Mouse (Mus musculus) bone marrow, adult 2 months (tissue): ENCODE measurements at regions not wholly inside any gene's neighbourhood (a gene's known extent, or its start where the extent isn't known, plus 50 kb on each side); places are given as distances from the start of the nearest gene placed in this dataset.

Source experiments
- H3K27ac ChIP-seq: fragments of 200-500 bp; 2 replicates; pipeline ENCODE4 v1.5.1; 2012; ENCODE audit warnings: low read depth, mild to moderate bottlenecking, control low read depth, inconsistent platforms, low read length; ENCODE audit not compliant: control insufficient read depth, poor library complexity, insufficient read depth
- H3K4me1 ChIP-seq: fragments of 200-500 bp; 2 replicates; pipeline ENCODE4 v1.6.1; 2011; ENCODE audit warnings: low read length; ENCODE audit not compliant: control insufficient read depth, insufficient read depth
- H3K4me3 ChIP-seq: fragments of 200-500 bp; replicated peaks from 2 replicates; pipeline ENCODE3; 2011; ENCODE audit warnings: mild to moderate bottlenecking, low read depth, low read length, control low read depth; ENCODE audit not compliant: control insufficient read depth
- CTCF ChIP-seq: fragments of 200-500 bp; IDR thresholded peaks from 2 replicates; pipeline ENCODE4 v1.5.1; 2011; ENCODE audit warnings: low read length, control low read depth; ENCODE audit not compliant: control insufficient read depth, insufficient read depth
- POLR2A ChIP-seq: fragments of 200-500 bp; IDR thresholded peaks from 2 replicates; pipeline ENCODE4 v1.6.1; 2011; ENCODE audit warnings: low read depth, mild to moderate bottlenecking, control low read depth, low read length, borderline replicate concordance; ENCODE audit not compliant: control insufficient read depth
- WGBS: fragments of 180-500 bp; shearing (Covaris S2); methylation state at CpG from one replicate; pipeline ENCODE4 v1.1.7; 2018; 5-methylcytosine and 5-hydroxymethylcytosine counted together

DNA sequence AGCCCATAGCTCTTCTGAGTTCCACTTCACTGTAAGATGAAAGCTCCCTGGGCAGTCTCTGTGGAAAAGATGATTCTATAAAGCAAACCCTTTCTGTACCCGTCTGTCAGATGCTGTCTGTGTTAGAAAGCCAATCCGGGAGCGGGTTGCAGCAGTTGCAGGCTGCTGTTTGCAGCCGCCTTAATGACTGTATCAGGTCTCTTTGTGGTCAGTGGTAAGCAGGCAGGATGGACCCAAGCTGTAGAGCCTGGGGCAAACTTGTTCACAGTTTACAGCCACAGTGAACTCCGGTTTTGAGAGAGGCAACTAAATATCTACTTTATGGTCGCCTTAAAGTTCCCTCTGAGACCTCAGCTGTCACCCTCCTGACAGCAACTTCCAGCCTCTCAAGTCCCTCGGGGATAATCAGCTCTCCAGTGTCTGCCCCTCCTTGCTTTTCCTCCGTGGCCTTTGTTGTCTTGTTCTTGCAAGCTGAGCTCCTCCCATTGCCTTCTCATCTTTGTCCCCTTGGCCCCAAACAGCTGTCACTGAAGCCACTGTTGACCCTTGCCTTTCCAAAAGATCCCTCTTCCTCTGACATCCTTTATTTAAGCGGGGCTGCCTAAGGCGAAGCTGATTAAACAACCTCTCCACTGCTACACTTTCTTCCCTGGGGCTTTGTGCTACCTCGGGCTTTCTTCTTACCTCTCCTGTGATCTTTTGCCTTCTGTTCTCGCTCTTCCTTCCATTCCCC is 565.1 kb downstream of the Bnc2 start:
- Histone ChIP-seq H3K4me3 (no peak overlapping the region), H3K27ac (no peak overlapping the region), H3K4me1 (no peaks in the 10 kb centered on the region; the same call in 1 of the 2 replicates)
- 55% methylated on average over 12 of the region's 12 CpGs for WGBS
- TF ChIP-seq CTCF (no peak), POLR2A (no peak)

DNA sequence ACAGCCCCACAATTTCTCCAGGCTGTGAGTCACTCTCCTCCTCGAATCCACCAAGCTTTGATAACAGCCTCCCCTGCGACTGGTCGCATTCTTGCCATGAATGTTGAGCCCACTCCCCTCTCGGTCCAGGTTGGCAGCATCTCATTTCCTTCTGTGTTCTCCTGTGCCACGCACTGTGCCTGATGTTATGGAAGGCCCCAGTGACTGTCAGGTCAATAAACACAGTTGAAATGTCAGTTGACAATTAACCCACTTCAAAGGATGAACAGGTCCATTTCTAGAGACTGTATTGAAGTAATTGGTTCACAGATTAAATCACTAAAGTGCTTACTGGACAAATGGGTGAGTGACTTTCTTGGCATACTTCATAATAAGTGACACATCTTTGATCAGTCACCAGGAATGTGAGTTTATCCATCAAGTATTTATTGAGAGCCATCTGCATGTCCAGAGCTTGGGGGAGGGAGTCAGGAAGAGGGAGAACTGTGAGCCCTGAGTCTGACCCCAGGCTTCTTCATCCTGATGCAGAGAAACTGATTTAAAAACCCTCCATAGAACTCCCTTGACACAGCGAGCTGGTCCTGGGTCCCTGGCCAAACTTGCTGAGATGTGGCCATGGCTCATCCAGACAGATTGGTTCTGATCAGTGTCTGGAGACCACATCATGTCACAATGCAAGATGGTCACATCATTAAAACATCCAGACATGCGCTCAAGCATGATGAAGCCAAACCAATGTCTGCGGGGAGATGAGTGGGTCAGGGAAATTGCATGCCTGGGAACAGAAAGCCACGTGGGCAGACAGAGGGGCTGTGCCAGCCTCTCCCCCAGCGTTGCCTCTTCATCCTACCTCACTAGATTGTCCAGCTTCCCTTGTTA is 560.7 kb downstream of the Bnc2 start:
- WGBS = 79% methylated on average over 10 of the region's 10 CpGs
- Histone ChIP-seq H3K4me3 (no peak overlapping the region), H3K27ac (no peak overlapping the region), H3K4me1 (no peaks in the 10 kb centered on the region; the same call in 1 of the 2 replicates)
- TF ChIP-seq POLR2A (no peak), CTCF (no peak)

DNA sequence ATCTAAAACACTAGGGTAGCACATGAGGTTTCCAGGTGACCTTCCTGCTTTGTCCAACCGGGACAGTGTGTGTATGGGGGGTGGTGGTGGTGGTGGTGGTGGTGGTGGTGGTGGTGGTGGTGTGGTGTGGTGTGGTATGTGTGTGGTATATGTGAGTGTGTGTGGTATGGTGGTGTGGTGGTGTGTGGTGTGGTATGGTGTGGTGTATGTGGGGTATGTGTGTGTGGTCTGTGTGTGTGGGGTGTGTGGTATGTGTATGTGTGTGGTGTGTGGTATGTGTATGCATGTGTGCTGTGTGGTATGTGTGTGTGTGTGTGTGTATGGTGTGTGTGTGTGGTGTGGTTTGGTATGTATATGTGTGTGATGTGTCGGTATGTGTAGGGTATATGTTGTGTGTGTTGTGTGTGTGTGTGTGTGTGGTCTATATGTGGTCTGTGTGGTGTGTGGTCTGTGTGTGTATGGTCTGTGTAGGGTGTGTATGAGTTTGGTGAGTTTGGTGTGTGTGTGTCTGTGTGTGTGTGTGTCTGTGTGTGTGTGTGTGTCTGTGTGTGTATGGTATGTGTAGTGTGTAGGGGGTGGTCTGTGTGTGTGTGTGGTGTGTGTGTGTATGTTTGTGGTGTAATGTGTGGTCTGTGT is 556.7 kb downstream of the Bnc2 start:
- no peak overlapping the region for H3K4me3 ChIP-seq
- H3K27ac ChIP-seq = no peak overlapping the region
- 77% methylated on average over 2 of the region's 2 CpGs for WGBS
- H3K4me1 ChIP-seq = no peaks in the 10 kb centered on the region
- TF ChIP-seq CTCF (no peak), POLR2A (no peak)

- H3K4me3 ChIP-seq = no peak overlapping the region
- no peak overlapping the region for H3K27ac ChIP-seq
- H3K4me1 ChIP-seq = no peaks in the 10 kb centered on the region
- 83% methylated on average over 7 of the region's 7 CpGs for WGBS
- no peak for TF ChIP-seq POLR2A
- TF ChIP-seq CTCF = no peak
Observed at GRCm38 (mm10) chr4:84119616-84120015, 555.5 kb downstream of the Bnc2 start.

GRCm38 (mm10) chr4:84120330-84120729 is 554.7 kb downstream of the Bnc2 start:
- WGBS = 77% methylated on average over 7 of the region's 7 CpGs
- no peak overlapping the region for H3K27ac ChIP-seq
- TF ChIP-seq POLR2A (no peak), CTCF (no peak)
- no peak overlapping the region for H3K4me3 ChIP-seq
- H3K4me1 ChIP-seq = no peaks in the 10 kb centered on the region

DNA sequence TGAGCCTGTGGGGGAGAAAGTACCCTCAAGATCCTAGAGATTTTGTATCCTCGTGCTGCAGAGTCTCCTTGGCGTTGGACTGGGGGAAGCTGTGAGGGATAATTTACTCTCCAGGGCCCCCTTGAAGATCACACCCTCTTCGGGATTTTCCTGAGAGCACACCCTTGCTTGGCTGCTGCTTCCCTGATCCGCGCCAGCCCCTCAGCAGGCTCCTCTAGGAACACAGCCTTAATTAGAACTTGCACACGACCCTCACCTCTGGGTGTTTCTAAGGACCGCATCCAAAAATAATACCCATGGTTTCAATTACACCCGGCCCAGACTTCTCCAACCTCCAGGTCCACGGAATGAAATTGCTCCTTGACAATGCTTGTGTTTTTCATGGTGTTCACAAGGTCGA is 553.6 kb downstream of the Bnc2 start:
- Histone ChIP-seq H3K27ac (no peak overlapping the region), H3K4me1 (no peaks in the 10 kb centered on the region), H3K4me3 (no peak overlapping the region)
- WGBS = 77% methylated on average over 10 of the region's 10 CpGs
- TF ChIP-seq POLR2A = no peak
- TF ChIP-seq CTCF = no peak

DNA sequence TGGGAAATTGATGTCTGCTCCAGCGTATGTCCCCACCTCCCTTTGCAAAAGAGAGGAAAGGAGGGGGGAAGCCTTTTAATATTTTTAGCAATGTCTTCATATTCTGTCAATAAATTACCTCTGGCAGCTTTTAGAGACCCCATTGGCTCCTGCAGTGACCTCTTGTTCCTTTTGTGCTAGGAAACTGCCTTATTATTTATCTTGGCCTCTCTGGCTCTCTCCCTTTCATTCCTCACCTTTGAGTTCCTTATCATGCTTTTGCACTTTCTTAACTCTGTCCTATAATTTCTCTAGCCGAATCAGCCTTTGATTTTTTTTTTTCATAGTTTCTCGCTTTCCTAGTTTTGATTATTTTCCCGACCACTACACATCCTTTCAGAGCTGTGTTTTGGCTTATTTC is 548.7 kb downstream of the Bnc2 start:
- Histone ChIP-seq H3K4me3 (no peak overlapping the region), H3K27ac (no peak overlapping the region), H3K4me1 (no peaks in the 10 kb centered on the region)
- TF ChIP-seq CTCF (no peak), POLR2A (no peak)
- 62% methylated on average over 4 of the region's 4 CpGs for WGBS

- TF ChIP-seq CTCF (no peak), POLR2A (no peak)
- WGBS = 55% methylated on average over 2 of the region's 2 CpGs
- no peak overlapping the region for H3K27ac ChIP-seq
Observed at GRCm38 (mm10) chr4:84127380-84127779, 547.7 kb downstream of the Bnc2 start.

More at GRCm38 (mm10) chr4:84127380-84127779, 547.7 kb downstream of the Bnc2 start:
- H3K4me3 ChIP-seq = no peak overlapping the region
- H3K4me1 ChIP-seq = no peaks in the 10 kb centered on the region
